ENCODE assay signal across 28 mouse cellular contexts in the genomic region with DNA sequence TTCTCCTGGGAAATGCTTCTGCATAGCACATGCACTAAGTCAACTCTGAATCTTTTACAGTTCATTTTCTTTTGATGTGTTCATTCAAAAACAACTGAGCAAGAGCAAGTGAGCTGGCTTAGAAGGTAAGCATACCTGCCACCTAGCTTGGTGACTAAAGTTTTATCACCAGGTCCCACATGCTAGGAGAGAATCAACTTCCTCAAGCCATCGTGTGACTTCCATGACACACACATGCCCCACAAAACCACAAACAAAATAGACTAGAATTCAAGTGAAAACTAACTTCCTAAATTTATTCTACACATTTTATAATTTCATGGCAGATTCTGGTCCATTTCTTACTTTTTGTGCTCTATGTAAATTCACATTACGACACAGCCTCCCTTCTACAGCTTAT.
DNase-seq lines count a peak whose midpoint lies in the region; ATAC-seq and TF ChIP-seq lines count a peak whose summit lies in the region.
"Had no signal": no experiment of that assay in that cellular context is flagged by ENCODE, and none has a peak within 500 bp of the region (broad histone marks: within the 10 kb centered on the region; RNA-seq: fewer than 3 reads in every experiment).

No protein-coding gene starts in this region.

- H3K27ac ChIP-seq in limb, embryonic 13.5 days = 0 out of 2 replicates have a peak overlapping the region, but pooled peaks have one; percentile 1
- no peak overlapping the region for H3K27ac ChIP-seq in limb, embryonic 10.5 days
- H3K27ac ChIP-seq in midbrain, embryonic 14.5 days (replicated peaks; ENCODE audit: low read depth, low read length) = no peak overlapping the region
- H3K27ac ChIP-seq in midbrain, embryonic 15.5 days = no peak overlapping the region
- no peak overlapping the region for H3K27ac ChIP-seq in stomach, postnatal 0 days (replicated peaks)
- H3K27ac ChIP-seq in forebrain, embryonic 14.5 days (ENCODE audit: low read depth, low read length) = no peak overlapping the region
- H3K27ac ChIP-seq: forebrain, embryonic 10.5 days; forebrain, embryonic 15.5 days; heart, adult 2 months; heart, embryonic 10.5 days; heart, embryonic 13.5 days; hindbrain, embryonic 10.5 days; hindbrain, embryonic 13.5 days had no signal

- no peak overlapping the region for H3K9ac ChIP-seq in limb, embryonic 13.5 days
- H3K9ac ChIP-seq in midbrain, embryonic 14.5 days (replicated peaks; ENCODE audit: low read length) = no peak overlapping the region
- H3K9ac ChIP-seq in midbrain, embryonic 15.5 days = no peak overlapping the region
- H3K9ac ChIP-seq in stomach, postnatal 0 days (ENCODE audit: low read length) = no peak overlapping the region
- no peak overlapping the region for H3K9ac ChIP-seq in forebrain, embryonic 14.5 days (ENCODE audit: low read length)
- H3K9ac ChIP-seq: forebrain, embryonic 15.5 days; heart, embryonic 13.5 days; hindbrain, embryonic 13.5 days had no signal

- TF ChIP-seq CTCF in stomach, postnatal 0 days (IDR thresholded peaks at IDR 0.05; ENCODE audit: low read depth) = no peak

- no peaks in the 10 kb centered on the region for H3K9me3 ChIP-seq in limb, embryonic 13.5 days
- no peaks in the 10 kb centered on the region for H3K9me3 ChIP-seq in limb, embryonic 10.5 days (replicated peaks)
- H3K9me3 ChIP-seq in midbrain, embryonic 14.5 days (ENCODE audit: control insufficient read depth, low read length) = no peaks in the 10 kb centered on the region
- no peaks in the 10 kb centered on the region for H3K9me3 ChIP-seq in midbrain, embryonic 15.5 days
- no peaks in the 10 kb centered on the region for H3K9me3 ChIP-seq in stomach, postnatal 0 days (ENCODE audit: control insufficient read depth, low read length)
- H3K9me3 ChIP-seq in forebrain, embryonic 14.5 days (replicated peaks; ENCODE audit: control insufficient read depth, low read length) = no peaks in the 10 kb centered on the region
- H3K9me3 ChIP-seq: forebrain, embryonic 10.5 days; forebrain, embryonic 15.5 days; G1E; heart, embryonic 10.5 days; heart, embryonic 13.5 days; hindbrain, embryonic 10.5 days; hindbrain, embryonic 13.5 days had no signal

- no peak overlapping the region for H3K4me3 ChIP-seq in limb, embryonic 13.5 days
- H3K4me3 ChIP-seq in limb, embryonic 10.5 days = no peak overlapping the region
- no peak overlapping the region for H3K4me3 ChIP-seq in midbrain, embryonic 14.5 days (replicated peaks; ENCODE audit: low read depth, low read length)
- no peak overlapping the region for H3K4me3 ChIP-seq in midbrain, embryonic 15.5 days
- no peak overlapping the region for H3K4me3 ChIP-seq in stomach, postnatal 0 days (ENCODE audit: low read depth, low read length)
- no peak overlapping the region for H3K4me3 ChIP-seq in forebrain, embryonic 14.5 days (ENCODE audit: low read depth, low read length)
- H3K4me3 ChIP-seq: forebrain, embryonic 10.5 days; forebrain, embryonic 15.5 days; heart, adult 2 months; heart, embryonic 10.5 days; heart, embryonic 13.5 days; hindbrain, embryonic 10.5 days; hindbrain, embryonic 13.5 days had no signal

- H3K27me3 ChIP-seq in limb, embryonic 13.5 days = no peaks in the 10 kb centered on the region
- no peaks in the 10 kb centered on the region for H3K27me3 ChIP-seq in limb, embryonic 10.5 days (ENCODE audit: low read depth, poor library complexity, severe bottlenecking)
- H3K27me3 ChIP-seq in midbrain, embryonic 14.5 days (ENCODE audit: control insufficient read depth, insufficient read depth, low read length) = no peaks in the 10 kb centered on the region
- H3K27me3 ChIP-seq in midbrain, embryonic 15.5 days (replicated peaks) = no peaks in the 10 kb centered on the region
- H3K27me3 ChIP-seq in stomach, postnatal 0 days (ENCODE audit: control insufficient read depth, insufficient read depth, low read length) = no peaks in the 10 kb centered on the region
- H3K27me3 ChIP-seq in forebrain, embryonic 14.5 days (replicated peaks; ENCODE audit: control insufficient read depth, insufficient read depth, low read length) = no peaks in the 10 kb centered on the region
- H3K27me3 ChIP-seq: CH12.LX; forebrain, embryonic 15.5 days; heart, embryonic 13.5 days; hindbrain, embryonic 13.5 days had no signal

- H3K4me1 ChIP-seq in limb, embryonic 13.5 days = 0 out of 2 replicates have a peak, but pooled peaks cover 9% of the 10 kb centered on the region
- H3K4me1 ChIP-seq in limb, embryonic 10.5 days = peaks cover 9% of the 10 kb centered on the region; the same call in 1 of the 2 replicates
- H3K4me1 ChIP-seq in midbrain, embryonic 14.5 days (ENCODE audit: control insufficient read depth, insufficient read depth, low read length) = no peaks in the 10 kb centered on the region
- no peaks in the 10 kb centered on the region for H3K4me1 ChIP-seq in midbrain, embryonic 15.5 days
- no peaks in the 10 kb centered on the region for H3K4me1 ChIP-seq in stomach, postnatal 0 days (replicated peaks; ENCODE audit: control insufficient read depth, insufficient read depth)
- H3K4me1 ChIP-seq in forebrain, embryonic 14.5 days (ENCODE audit: control insufficient read depth, insufficient read depth, low read length) = no peaks in the 10 kb centered on the region
- H3K4me1 ChIP-seq: forebrain, embryonic 10.5 days; forebrain, embryonic 15.5 days; heart, embryonic 10.5 days; hindbrain, embryonic 10.5 days; hindbrain, embryonic 13.5 days had no signal

- peaks cover 24% of the 10 kb centered on the region for H3K36me3 ChIP-seq in limb, embryonic 13.5 days
- peaks cover 32% of the 10 kb centered on the region for H3K36me3 ChIP-seq in limb, embryonic 10.5 days
- peaks cover 11% of the 10 kb centered on the region for H3K36me3 ChIP-seq in midbrain, embryonic 14.5 days (ENCODE audit: control insufficient read depth, insufficient read depth, low read length)
- H3K36me3 ChIP-seq in midbrain, embryonic 15.5 days (replicated peaks) = peaks cover 8% of the 10 kb centered on the region; the same call in 1 of the 2 replicates
- no peaks in the 10 kb centered on the region for H3K36me3 ChIP-seq in stomach, postnatal 0 days (ENCODE audit: control insufficient read depth, insufficient read depth, low read length)
- peaks cover 20% of the 10 kb centered on the region for H3K36me3 ChIP-seq in forebrain, embryonic 14.5 days (ENCODE audit: control insufficient read depth, insufficient read depth, low read length)
- H3K36me3 ChIP-seq: G1E had no signal

- no peak overlapping the region for H3K4me2 ChIP-seq in limb, embryonic 13.5 days (replicated peaks)
- H3K4me2 ChIP-seq in midbrain, embryonic 14.5 days (ENCODE audit: low read length) = no peak overlapping the region
- H3K4me2 ChIP-seq in midbrain, embryonic 15.5 days = no peak overlapping the region
- no peak overlapping the region for H3K4me2 ChIP-seq in stomach, postnatal 0 days (replicated peaks; ENCODE audit: low read depth)
- H3K4me2 ChIP-seq in forebrain, embryonic 14.5 days (ENCODE audit: low read length) = no peak overlapping the region
- H3K4me2 ChIP-seq: forebrain, embryonic 15.5 days; heart, embryonic 13.5 days; hindbrain, embryonic 13.5 days had no signal

- TF ChIP-seq EP300 in stomach, postnatal 0 days (optimal IDR thresholded peaks at IDR 0.05) = no peak

- no peak for ATAC-seq in limb, embryonic 13.5 days (ENCODE audit: low FRiP score, low read depth)
- no peak for ATAC-seq in midbrain, embryonic 14.5 days (ENCODE audit: low FRiP score, low TSS enrichment)
- no peak for ATAC-seq in midbrain, embryonic 15.5 days (replicated peaks)
- peak; percentile 33; the same call in 1 of the 2 replicates for ATAC-seq in granulocyte monocyte progenitor cell, adult 5-6 weeks (replicated peaks; ENCODE audit: poor library complexity, severe bottlenecking)
- 0 out of 2 replicates have a peak, but pooled peaks have one; percentile 38 for ATAC-seq in stomach, postnatal 0 days (ENCODE audit: low FRiP score, low TSS enrichment)
- ATAC-seq in forebrain, embryonic 14.5 days = no peak
- ATAC-seq: activated CD4-positive, CD25-positive, alpha-beta regulatory T cell, adult 4 months; forebrain, embryonic 15.5 days; hindbrain, embryonic 16.5 days had no signal

- no peak for DNase-seq in limb, embryonic 10.5 days (ENCODE audit: low spot score)
- peak; percentile 12 for DNase-seq in midbrain, embryonic 14.5 days
- DNase-seq in stomach, postnatal 0 days (ENCODE audit: low spot score) = no peak
- no peak for DNase-seq in layer of hippocampus, postnatal 36 days
- DNase-seq in forebrain, embryonic 14.5 days (ENCODE audit: low spot score) = no peak
- DNase-seq: adrenal gland, adult 8-10 months; adrenal gland, postnatal 25 days; B cell, adult 2 months; cerebellum, adult 11-12 months; cerebellum, adult 8-10 months; cerebellum, postnatal 10 days; cerebellum, postnatal 36 days; gastrocnemius, postnatal 25 days; heart, adult 2 months; heart, postnatal 14 days had no signal

- 87% methylated on average over 2 of the region's 2 CpGs for WGBS in limb, embryonic 13.5 days
- whole genome bisulfite sequencing in limb, embryonic 10.5 days = 94% methylated on average over 2 of the region's 2 CpGs
- WGBS in midbrain, embryonic 14.5 days = 96% methylated on average over 2 of the region's 2 CpGs
- WGBS in midbrain, embryonic 15.5 days = 95% methylated on average over 2 of the region's 2 CpGs
- 75% methylated on average over 2 of the region's 2 CpGs for WGBS in stomach, postnatal 0 days
- 96% methylated on average over 2 of the region's 2 CpGs for WGBS in forebrain, embryonic 14.5 days

Comparison
In these comparisons a context has a peak if more than half of its experiments do, and no peak if none do; other contexts are left out.
1. ATAC-seq: peak in granulocyte monocyte progenitor cell, adult 5-6 weeks (single experiment) and stomach, postnatal 0 days (single experiment); none in limb, embryonic 13.5 days (single experiment), midbrain, embryonic 14.5 days (single experiment), midbrain, embryonic 15.5 days (single experiment) and forebrain, embryonic 14.5 days (single experiment).